In the genomic region with DNA sequence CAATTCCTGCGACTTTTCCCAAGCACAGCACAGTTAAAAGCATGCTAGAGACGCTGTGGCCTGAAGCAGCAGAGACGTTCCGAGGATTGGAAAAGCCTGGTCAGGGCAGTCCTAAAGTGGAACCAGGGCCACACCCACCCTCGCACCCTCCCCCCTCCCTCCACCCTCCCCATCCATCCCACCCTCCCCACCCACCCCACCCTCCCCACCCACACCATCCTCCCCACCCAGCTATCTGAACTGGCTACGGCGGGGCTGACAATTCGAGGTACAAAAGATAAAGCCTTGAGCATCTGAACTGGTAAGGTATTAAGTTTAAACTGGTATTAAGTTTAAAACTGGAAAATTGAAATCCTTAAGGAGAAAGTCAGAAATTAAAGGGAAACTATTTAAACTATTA, we compare ENCODE assay signal across 1 mouse cellular context.
TF ChIP-seq lines count a peak whose summit lies in the region.

No protein-coding gene starts in this region.

TF ChIP-seq in MEL, 35 proteins besides CTCF, POLR2A, EP300 and RAD21:
- TF ChIP-seq SIN3A (IDR thresholded peaks at IDR 0.05; ENCODE audit: low read length) (no peak), NELFE (IDR thresholded peaks at IDR 0.05; ENCODE audit: low read depth, low read length) (no peak), CHD2 (IDR thresholded peaks at IDR 0.05; ENCODE audit: low read length) (no peak), MYC (IDR thresholded peaks at IDR 0.05; ENCODE audit: low read depth, low read length) (no peak), HCFC1 (IDR thresholded peaks at IDR 0.05; ENCODE audit: low read depth, low read length) (no peak), MEF2A (IDR thresholded peaks at IDR 0.05; ENCODE audit: extremely low read depth, insufficient replicate concordance, low read depth, low read length, poor library complexity, severe bottlenecking) (no peak), ZC3H11A (IDR thresholded peaks at IDR 0.05; ENCODE audit: low read depth, low read length) (no peak), MAFK (IDR thresholded peaks at IDR 0.05; ENCODE audit: borderline replicate concordance, low read depth, low read length) (no peak), ETS1 (IDR thresholded peaks at IDR 0.05; ENCODE audit: low read depth, low read length) (no peak), ZMIZ1 (IDR thresholded peaks at IDR 0.05; ENCODE audit: low read depth, low read length) (no peak), UBTF (IDR thresholded peaks at IDR 0.05; ENCODE audit: borderline replicate concordance, insufficient read depth, low read depth, low read length) (no peak), BHLHE40 (IDR thresholded peaks at IDR 0.05; ENCODE audit: borderline replicate concordance, low read depth, low read length) (no peak), ZNF384 (IDR thresholded peaks at IDR 0.05; ENCODE audit: low read depth, low read length) (no peak), POLR2AphosphoS5 (IDR thresholded peaks at IDR 0.05; ENCODE audit: borderline replicate concordance, low read depth, low read length) (no peak), TBP (IDR thresholded peaks at IDR 0.05; ENCODE audit: low read depth, low read length) (no peak), KAT2A (conservative IDR thresholded peaks at IDR 0.05; ENCODE audit: low read depth, low read length) (no peak), GATA1 (IDR thresholded peaks at IDR 0.05; ENCODE audit: low read depth, low read length) (no peak), NRF1 (IDR thresholded peaks at IDR 0.05; ENCODE audit: insufficient read depth, low read depth, low read length, poor library complexity, severe bottlenecking) (no peak)
